Mouse (Mus musculus) heart, adult 2 months (tissue): ENCODE data around the gene Skor1. TPM values are rescaled to one million over a fixed set of nuclear protein-coding genes. Genes with fewer than 3 reads are reported as not detected.

Experiments used
- DNase-seq, 2 experiments: peaks; one replicate each; pipeline ENCODE4 v3.0.0; 2021
- H3K27ac ChIP-seq: fragments of 200-600 bp; 2 replicates; pipeline ENCODE4 v1.8.1; 2022
- H3K27me3 ChIP-seq: fragments of 200-500 bp; 2 replicates; pipeline ENCODE4 v1.6.1; 2012; ENCODE audit warnings: mild to moderate bottlenecking, low read length, inconsistent platforms, mixed read lengths; ENCODE audit not compliant: control insufficient read depth, insufficient read depth
- H3K36me3 ChIP-seq: fragments of 200-500 bp; 2 replicates; pipeline ENCODE4 v1.6.1; 2012; ENCODE audit warnings: low read length, inconsistent platforms; ENCODE audit not compliant: control insufficient read depth, insufficient read depth
- H3K4me1 ChIP-seq: fragments of 200-500 bp; 2 replicates; pipeline ENCODE4 v1.6.1; 2011; ENCODE audit warnings: low read length; ENCODE audit not compliant: control insufficient read depth, insufficient read depth
- H3K4me3 ChIP-seq: fragments of 200-600 bp; 2 replicates; pipeline ENCODE4 v1.8.1; 2022
- H3K79me2 ChIP-seq: fragments of 200-500 bp; replicated peaks from 2 replicates; pipeline ENCODE4 v1.6.1; 2012; ENCODE audit warnings: mild to moderate bottlenecking, inconsistent platforms, low read length, moderate library complexity, mixed read lengths; ENCODE audit not compliant: control insufficient read depth, insufficient read depth
- H3K9ac ChIP-seq: fragments of 200-500 bp; 2 replicates; pipeline ENCODE4 v1.6.1; 2012; ENCODE audit warnings: low read depth, mild to moderate bottlenecking, control low read depth, inconsistent platforms, low read length, mixed read lengths
- CTCF ChIP-seq: fragments of 200-600 bp; IDR thresholded peaks from 2 replicates; pipeline ENCODE4 v1.8.1; 2022; ENCODE audit warnings: antibody characterized with exemption, mild to moderate bottlenecking, moderate library complexity
- EP300 ChIP-seq: fragments of 200-500 bp; IDR thresholded peaks from 2 replicates; pipeline ENCODE4 v1.6.1; 2011; ENCODE audit warnings: low read depth, low read length, control low read depth; ENCODE audit not compliant: insufficient read depth
- POLR2A ChIP-seq: fragments of 200-500 bp; IDR thresholded peaks from 2 replicates; pipeline ENCODE4 v1.6.1; 2011; ENCODE audit warnings: mild to moderate bottlenecking, low read depth, low read length, control low read depth; ENCODE audit not compliant: insufficient read depth
- WGBS: fragments of 180-500 bp; shearing (Covaris S2); methylation state at CpG from one replicate; pipeline ENCODE4 v1.1.7; 2018; 5-methylcytosine and 5-hydroxymethylcytosine counted together
- intact Hi-C: fragments of 180-260 bp; cut with DNase I; formaldehyde crosslinking; loops from one replicate; pipeline ENCODE4 v1.15.1; 2025
- polyA plus RNA-seq: library from polyadenylated mRNA; depleted of rRNA; stranded (reverse); fragments of >200 nt; gene quantifications from 2 replicates; pipeline ENCODE4 v1.2.3, GENCODE M21; 2012
- total RNA-seq, 2 experiments: library from RNA; stranded (reverse); gene quantifications; 2 replicates each; pipeline ENCODE4 v1.2.3; 2021

Gene Skor1
- total and polyA plus RNA-seq, 3 experiments, result 0.04 to 0.10 (median 0.07) TPM

- no peak overlapping the region for H3K4me3 ChIP-seq
- WGBS, result 3% methylated on average over 9 of the region's 9 CpGs
Measured at GRCm38 (mm10) chr9:63147296-63147695, 1.5 kb downstream of the Skor1 start.

GRCm38 (mm10) chr9:63146856-63147274 lies 1.9 kb downstream of the Skor1 start:
- no peaks in the 10 kb centered on the region for H3K36me3 ChIP-seq
- no peak overlapping the region for H3K9ac ChIP-seq
- no peak overlapping the region for H3K4me3 ChIP-seq
- H3K27ac ChIP-seq, result no peak overlapping the region
- WGBS, result 1% methylated on average over 20 of the region's 20 CpGs
- intact Hi-C loops, result no loop called here
- TF ChIP-seq POLR2A (no peak), CTCF (no peak)
- H3K4me1 ChIP-seq, result no peaks in the 10 kb centered on the region
- peaks cover 52% of the 10 kb centered on the region for H3K27me3 ChIP-seq
- no peaks in the 10 kb centered on the region for H3K79me2 ChIP-seq
- no peak for DNase-seq

More at GRCm38 (mm10) chr9:63147296-63147695, 1.5 kb downstream of the Skor1 start:
- Histone ChIP-seq H3K27me3 (peaks cover 50% of the 10 kb centered on the region), H3K9ac (no peak overlapping the region), H3K79me2 (no peaks in the 10 kb centered on the region), H3K27ac (no peak overlapping the region), H3K4me1 (no peaks in the 10 kb centered on the region), H3K36me3 (no peaks in the 10 kb centered on the region)
- no peak for TF ChIP-seq EP300
- no peak for TF ChIP-seq POLR2A
- no peak for TF ChIP-seq CTCF
- intact Hi-C loops, result no loop called here
- no peak for DNase-seq

GRCm38 (mm10) chr9:63146126-63146855 lies 2.5 kb downstream of the Skor1 start:
- intact Hi-C loops, result no loop called here
- peak overlapping the region; percentile 3; the same call in 1 of the 2 replicates for H3K4me3 ChIP-seq
- H3K36me3 ChIP-seq, result no peaks in the 10 kb centered on the region
- H3K27me3 ChIP-seq, result peaks cover 50% of the 10 kb centered on the region
- no peak for DNase-seq
- no peaks in the 10 kb centered on the region for H3K79me2 ChIP-seq
- no peak overlapping the region for H3K27ac ChIP-seq
- TF ChIP-seq EP300 (no peak), POLR2A (no peak), CTCF (no peak)
- H3K9ac ChIP-seq, result no peak overlapping the region
- no peaks in the 10 kb centered on the region for H3K4me1 ChIP-seq
- 1% methylated on average over 46 of the region's 46 CpGs for WGBS

GRCm38 (mm10) chr9:63145249-63146125 lies 3.3 kb downstream of the Skor1 start:
- intact Hi-C loops, result no loop called here
- Histone ChIP-seq H3K79me2 (no peaks in the 10 kb centered on the region), H3K36me3 (no peaks in the 10 kb centered on the region), H3K9ac (no peak overlapping the region), H3K4me3 (peak overlapping the region; percentile 24; the same call in 1 of the 2 replicates), H3K4me1 (no peaks in the 10 kb centered on the region), H3K27ac (no peak overlapping the region), H3K27me3 (peaks cover 54% of the 10 kb centered on the region)
- 2% methylated on average over 73 of the region's 73 CpGs for WGBS
- TF ChIP-seq CTCF, result no peak
- TF ChIP-seq POLR2A, result no peak
- TF ChIP-seq EP300, result no peak
- DNase-seq, result no peak

GRCm38 (mm10) chr9:63144502-63145248 lies 4.1 kb downstream of the Skor1 start:
- H3K4me3 ChIP-seq, result peak overlapping the region; percentile 24; the same call in 1 of the 2 replicates
- TF ChIP-seq CTCF, result no peak
- no peak for TF ChIP-seq POLR2A
- TF ChIP-seq EP300, result no peak
- intact Hi-C loops, result no loop called here
- no peak overlapping the region for H3K9ac ChIP-seq
- DNase-seq, result no peak
- H3K4me1 ChIP-seq, result no peaks in the 10 kb centered on the region
- H3K79me2 ChIP-seq, result no peaks in the 10 kb centered on the region
- H3K27ac ChIP-seq, result no peak overlapping the region
- under 1% methylated on average over 80 of the region's 80 CpGs for WGBS
- H3K27me3 ChIP-seq, result peaks cover 56% of the 10 kb centered on the region
- H3K36me3 ChIP-seq, result no peaks in the 10 kb centered on the region
